Mouse (Mus musculus) intestine, embryonic 15.5 days (tissue): Measurements from ENCODE around the gene Bcam. TPM values are rescaled to one million over a fixed set of nuclear protein-coding genes. Genes with fewer than 3 reads are reported as not detected.
A peak's percentile ranks its signal among the peaks of the same experiment; 100 is the strongest.

Experiments used
- ATAC-seq: fragments of 200-750 bp; cut with Nextera tagmentation; 2 replicates; pipeline ENCODE4 v1.8.0; 2017; ENCODE audit warnings: moderate TSS enrichment, moderate library complexity
- H3K27ac ChIP-seq: fragments of 300-500 bp; sonication (generic); 2 replicates; pipeline ENCODE4 v1.5.1; 2015; ENCODE audit warnings: mild to moderate bottlenecking, inconsistent platforms
- H3K27me3 ChIP-seq: fragments of 300-500 bp; sonication (generic); replicated peaks from 2 replicates; pipeline ENCODE4 v1.6.1; 2015; ENCODE audit warnings: inconsistent platforms
- H3K36me3 ChIP-seq: fragments of 300-500 bp; sonication (generic); 2 replicates; pipeline ENCODE4 v1.6.1; 2015; ENCODE audit warnings: inconsistent platforms
- H3K4me1 ChIP-seq: fragments of 300-500 bp; sonication (generic); replicated peaks from 2 replicates; pipeline ENCODE4 v1.6.1; 2015; ENCODE audit warnings: inconsistent platforms
- H3K4me2 ChIP-seq: fragments of 300-500 bp; sonication (generic); replicated peaks from 2 replicates; pipeline ENCODE4 v1.6.1; 2015; ENCODE audit warnings: mild to moderate bottlenecking, inconsistent platforms
- H3K4me3 ChIP-seq: fragments of 300-500 bp; sonication (generic); replicated peaks from 2 replicates; pipeline ENCODE4 v1.5.1; 2015; ENCODE audit warnings: inconsistent platforms
- H3K9ac ChIP-seq: fragments of 300-500 bp; sonication (generic); 2 replicates; pipeline ENCODE4 v1.6.1; 2015; ENCODE audit warnings: inconsistent platforms
- H3K9me3 ChIP-seq: fragments of 300-500 bp; sonication (generic); 2 replicates; pipeline ENCODE4 v1.6.1; 2016; ENCODE audit warnings: inconsistent platforms
- whole genome bisulfite sequencing: fragments of 180-500 bp; shearing (Covaris S2); methylation state at CpG from one replicate; pipeline ENCODE4 v1.1.7; 2015; 5-methylcytosine and 5-hydroxymethylcytosine counted together
- polyA plus RNA-seq: library from polyadenylated mRNA; unstranded; fragments of >200 nt; fragmentation: Nextera tagmentation; extraction: Ambion mirVana; gene quantifications from 2 replicates; pipeline ENCODE4 v1.2.1, GENCODE M21; 2015

The Bcam gene
- polyA plus RNA-seq, 1 experiment from 2014 or later: 76.9 TPM

DNA sequence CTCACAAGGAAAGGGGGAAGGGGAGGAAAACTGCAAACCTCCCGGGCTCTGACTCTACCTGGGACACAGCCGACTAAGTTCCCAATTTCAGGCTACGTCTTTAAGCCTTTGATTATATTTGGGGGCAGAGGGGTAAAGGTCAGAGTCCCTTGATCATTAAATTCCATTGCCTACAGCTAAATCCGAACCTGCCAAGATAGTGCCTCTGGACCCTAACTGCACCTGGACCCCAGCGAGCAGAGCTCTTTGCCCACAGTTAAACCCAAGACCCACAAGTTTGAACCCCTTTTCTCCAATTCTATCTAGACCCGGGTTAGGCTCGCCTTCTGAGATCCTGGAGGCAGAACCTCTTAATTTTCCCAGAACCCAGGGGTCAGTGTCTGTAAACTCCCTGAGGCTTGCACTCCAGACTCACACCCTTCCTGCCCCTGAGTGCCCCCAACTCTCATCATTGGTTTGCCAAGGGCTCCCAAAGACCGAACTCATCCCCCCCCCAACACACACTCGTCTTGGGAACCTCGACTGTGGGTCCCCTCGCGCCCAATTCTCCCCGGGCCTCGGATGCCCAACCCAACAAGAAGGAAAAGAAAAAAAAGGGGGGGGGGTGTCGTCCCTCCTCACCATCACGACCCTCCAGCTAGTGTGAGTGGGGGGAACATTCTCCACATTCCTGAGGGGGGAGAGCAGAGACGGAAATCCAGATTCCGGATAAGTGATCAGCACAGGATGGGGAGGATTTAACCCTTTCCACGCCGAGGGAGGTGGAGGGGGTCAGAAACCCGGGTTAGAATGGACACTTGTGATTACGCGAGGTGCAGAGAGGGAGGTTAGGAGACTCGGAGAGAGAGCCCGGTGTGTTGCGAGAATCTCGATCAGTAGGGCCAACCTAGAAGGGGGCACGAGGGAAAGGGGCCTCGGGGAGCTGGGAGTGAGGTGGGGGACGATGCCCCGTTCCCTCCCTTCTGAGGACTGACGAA lies 22.3 kb downstream of the Bcam start:
- WGBS: under 1% methylated on average over 32 of the region's 32 CpGs
- ATAC-seq: peak; percentile 0; the same call in 1 of the 2 replicates
- Histone ChIP-seq H3K27me3 (no peaks in the 10 kb centered on the region), H3K27ac (peak overlapping the region; percentile 97), H3K36me3 (no peaks in the 10 kb centered on the region), H3K9ac (peak overlapping the region; percentile 91), H3K9me3 (no peaks in the 10 kb centered on the region), H3K4me3 (peak overlapping the region; percentile 94), H3K4me1 (peaks cover 48% of the 10 kb centered on the region), H3K4me2 (peak overlapping the region; percentile 78)

DNA sequence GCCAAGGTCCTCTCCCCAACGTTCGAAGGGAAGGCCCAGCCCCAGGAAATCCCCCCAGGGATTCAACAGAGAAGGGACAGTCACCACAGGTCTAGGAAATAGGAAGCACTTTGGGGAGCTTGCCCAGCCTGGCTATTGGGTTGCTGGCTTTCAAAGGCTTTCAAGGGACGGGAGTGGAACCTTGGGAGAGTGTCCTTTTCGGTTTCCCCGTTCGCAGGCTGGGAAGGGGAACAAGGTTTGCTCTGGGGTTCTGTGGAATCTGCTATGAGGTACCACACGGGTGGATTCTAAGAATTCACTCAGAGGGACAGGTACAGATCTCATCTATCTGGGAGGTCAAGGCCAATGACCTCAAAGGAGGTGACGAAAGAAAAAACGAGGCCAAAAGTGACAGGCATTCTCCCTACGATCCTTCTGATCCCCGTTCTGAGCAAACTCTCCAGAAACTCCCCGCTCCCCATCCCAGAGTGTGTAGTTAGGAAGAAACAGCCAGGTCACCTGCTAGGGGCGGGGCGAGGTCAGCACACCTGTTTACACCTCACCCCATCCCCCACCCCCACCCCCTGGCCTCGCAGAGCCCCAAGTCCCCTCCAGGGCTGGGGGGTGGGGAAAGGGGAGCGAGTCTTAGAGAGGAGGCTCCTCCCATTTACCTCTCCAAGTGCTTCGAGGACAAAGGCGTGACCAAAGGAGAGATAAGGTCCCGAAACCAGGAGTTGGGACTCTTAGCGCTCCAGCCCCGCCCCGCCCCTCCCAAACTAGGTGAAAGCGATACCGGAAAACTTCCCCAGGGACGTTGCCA lies 23.2 kb downstream of the Bcam start:
- Histone ChIP-seq H3K27ac (peak overlapping the region; percentile 97), H3K9me3 (no peaks in the 10 kb centered on the region), H3K4me3 (peak overlapping the region; percentile 94), H3K36me3 (peaks cover 3% of the 10 kb centered on the region; the same call in 1 of the 2 replicates), H3K27me3 (no peaks in the 10 kb centered on the region), H3K4me1 (peaks cover 48% of the 10 kb centered on the region), H3K4me2 (peak overlapping the region; percentile 78), H3K9ac (peak overlapping the region; percentile 91)
- WGBS: 6% methylated on average over 25 of the region's 25 CpGs
- ATAC-seq: peak; percentile 39

DNA sequence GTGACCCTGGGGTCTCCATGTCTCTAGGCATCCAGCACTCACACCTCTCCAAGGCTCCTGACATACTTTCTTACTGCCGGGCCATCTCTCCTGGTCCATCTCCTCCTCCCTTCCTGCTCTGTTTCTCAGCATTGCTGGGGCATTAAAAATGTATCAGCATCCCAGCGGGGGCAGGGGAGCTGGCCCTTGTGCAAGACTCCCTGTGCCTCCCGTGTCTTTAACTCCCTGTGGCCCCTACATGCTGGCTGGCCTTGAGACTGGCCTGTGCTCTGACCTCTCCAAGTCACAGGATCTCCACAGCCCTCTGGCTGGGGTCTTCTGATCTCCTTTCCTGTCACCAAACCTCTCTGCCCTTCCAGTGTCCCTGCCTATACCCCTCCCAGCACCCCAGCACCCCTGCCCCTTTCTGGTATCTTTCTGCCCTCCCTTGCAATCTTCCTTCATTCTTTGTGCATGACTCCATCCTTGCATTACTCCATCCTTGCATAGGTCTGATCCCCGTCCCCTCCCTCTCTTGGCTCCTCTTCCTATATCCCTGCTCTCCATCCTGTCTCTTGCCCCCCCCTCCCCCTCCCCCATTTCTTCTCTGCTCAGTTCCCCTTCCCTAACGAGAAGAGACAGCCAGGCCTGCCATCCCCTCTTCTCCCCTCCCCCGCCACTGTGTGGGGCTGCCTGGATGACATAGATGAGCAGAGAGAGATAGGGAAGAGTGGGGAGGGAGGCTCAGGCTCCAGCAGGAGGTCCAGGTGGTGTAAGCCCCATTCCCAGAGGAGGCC lies 24.2 kb downstream of the Bcam start:
- peak overlapping the region; percentile 36; the same call in 1 of the 2 replicates for H3K9ac ChIP-seq
- H3K9me3 ChIP-seq: no peaks in the 10 kb centered on the region
- 31% methylated on average over 6 of the region's 6 CpGs for WGBS
- no peak for ATAC-seq
- H3K4me3 ChIP-seq: peak overlapping the region; percentile 94
- H3K36me3 ChIP-seq: peaks cover 3% of the 10 kb centered on the region; the same call in 1 of the 2 replicates
- peaks cover 56% of the 10 kb centered on the region for H3K4me1 ChIP-seq
- peak overlapping the region; percentile 97 for H3K27ac ChIP-seq
- peak overlapping the region; percentile 78 for H3K4me2 ChIP-seq
- H3K27me3 ChIP-seq: no peaks in the 10 kb centered on the region

DNA sequence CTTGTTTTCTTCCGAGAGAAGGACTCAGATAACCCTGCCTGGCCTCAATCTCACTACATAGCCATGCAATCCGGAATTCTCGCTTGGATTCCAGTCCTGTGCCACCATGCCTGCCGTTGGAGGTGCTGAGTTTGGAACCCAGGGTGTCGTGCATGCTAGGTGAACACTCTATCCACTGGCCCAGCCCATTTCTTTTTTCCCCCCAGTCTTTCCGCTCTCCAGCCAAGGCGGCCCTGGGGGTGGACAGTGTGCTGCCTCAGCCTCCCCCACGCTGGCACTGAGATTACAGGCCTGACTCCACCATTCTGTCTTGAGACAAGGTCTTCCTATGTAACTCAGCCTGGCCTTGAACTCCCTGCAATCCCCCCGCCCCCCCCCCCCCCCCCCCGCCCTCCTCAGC lies 24.8 kb downstream of the Bcam start:
- WGBS: 77% methylated on average over 8 of the region's 10 CpGs
- Histone ChIP-seq H3K4me1 (peaks cover 59% of the 10 kb centered on the region), H3K4me3 (no peak overlapping the region), H3K9me3 (no peaks in the 10 kb centered on the region), H3K9ac (no peak overlapping the region), H3K36me3 (peaks cover 7% of the 10 kb centered on the region; the same call in 1 of the 2 replicates), H3K27me3 (no peaks in the 10 kb centered on the region), H3K4me2 (no peak overlapping the region), H3K27ac (peak overlapping the region; percentile 36; the same call in 1 of the 2 replicates)
- ATAC-seq: no peak

DNA sequence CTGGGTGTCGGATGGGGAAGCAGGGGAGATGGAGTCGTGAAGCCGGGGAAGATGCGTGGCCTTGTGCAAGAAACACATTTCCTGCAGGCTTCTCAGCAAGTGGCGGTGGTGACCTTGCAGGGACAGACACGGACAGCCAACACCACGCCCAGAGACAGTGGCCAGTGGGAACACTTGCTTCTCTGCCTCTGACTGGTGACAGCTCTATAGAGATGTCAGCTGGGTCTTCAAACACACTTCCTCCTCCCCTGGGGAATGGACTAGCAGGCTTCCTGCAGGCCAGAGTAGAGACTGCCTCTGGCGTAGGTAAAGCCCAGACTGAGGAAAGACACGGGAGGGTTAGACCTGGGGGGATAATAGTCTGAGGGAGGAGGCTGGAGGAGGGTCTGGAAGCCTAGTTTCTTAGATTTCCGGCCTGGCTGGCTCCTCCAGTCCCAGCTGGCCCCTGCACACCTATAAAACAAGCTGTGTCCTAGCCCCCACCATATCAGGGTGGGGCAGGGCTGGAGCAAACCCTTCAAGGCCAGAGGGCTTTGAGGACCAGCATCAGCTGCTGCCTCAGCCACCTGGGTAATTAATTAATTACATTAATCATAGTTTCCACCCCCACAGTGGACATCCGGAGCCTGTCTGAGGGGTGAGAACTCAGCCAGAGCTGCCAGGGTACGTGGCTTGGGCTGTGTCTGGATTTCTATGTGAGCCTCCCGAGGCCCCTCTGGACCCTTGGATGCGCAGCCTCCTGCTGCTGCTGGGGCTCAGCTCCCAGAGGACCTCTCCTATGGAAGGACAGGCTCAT lies 26.0 kb downstream of the Bcam start:
- H3K4me3 ChIP-seq: no peak overlapping the region
- H3K4me1 ChIP-seq: peaks cover 52% of the 10 kb centered on the region
- peak overlapping the region; percentile 23; the same call in 1 of the 2 replicates for H3K9ac ChIP-seq
- peak overlapping the region; percentile 68 for H3K27ac ChIP-seq
- no peaks in the 10 kb centered on the region for H3K9me3 ChIP-seq
- peaks cover 14% of the 10 kb centered on the region; the same call in 1 of the 2 replicates for H3K36me3 ChIP-seq
- ATAC-seq: no peak
- 53% methylated on average over 14 of the region's 14 CpGs for WGBS
- peak overlapping the region; percentile 39 for H3K4me2 ChIP-seq
- no peaks in the 10 kb centered on the region for H3K27me3 ChIP-seq

- Histone ChIP-seq H3K4me2 (no peak overlapping the region), H3K4me1 (peaks cover 52% of the 10 kb centered on the region), H3K27ac (no peak overlapping the region), H3K9ac (no peak overlapping the region), H3K4me3 (no peak overlapping the region), H3K27me3 (no peaks in the 10 kb centered on the region), H3K36me3 (peaks cover 14% of the 10 kb centered on the region; the same call in 1 of the 2 replicates), H3K9me3 (no peaks in the 10 kb centered on the region)
- no peak for ATAC-seq
- WGBS: 79% methylated on average over 6 of the region's 6 CpGs
These were observed 27.0 kb downstream of the Bcam start for GRCm38 (mm10) chr7:19743791-19744190.

DNA sequence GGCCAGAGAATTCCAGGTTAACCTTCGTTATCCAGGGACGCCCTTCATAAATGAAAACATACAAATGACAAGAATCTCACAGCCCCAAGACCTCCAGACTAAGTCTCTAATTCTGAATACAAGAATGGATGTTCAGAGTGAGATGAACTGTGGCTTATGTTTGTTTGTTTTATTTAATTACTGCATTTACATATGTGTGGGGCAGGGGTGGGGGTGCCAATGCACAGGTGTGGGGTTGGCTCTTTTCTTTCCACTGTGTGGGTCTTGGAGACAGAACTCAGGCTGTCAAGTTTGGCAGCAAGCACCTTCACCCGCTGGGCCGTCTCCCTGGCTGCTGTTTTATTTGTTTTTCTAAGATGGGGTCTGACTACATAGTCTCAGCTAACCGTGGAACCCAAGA lies 28.3 kb downstream of the Bcam start:
- Histone ChIP-seq H3K27me3 (no peaks in the 10 kb centered on the region), H3K9me3 (no peaks in the 10 kb centered on the region), H3K27ac (no peak overlapping the region), H3K4me3 (no peak overlapping the region), H3K9ac (no peak overlapping the region), H3K36me3 (peaks cover 22% of the 10 kb centered on the region), H3K4me2 (no peak overlapping the region), H3K4me1 (peaks cover 45% of the 10 kb centered on the region)
- WGBS: 52% methylated on average over 5 of the region's 5 CpGs
- ATAC-seq: no peak

DNA sequence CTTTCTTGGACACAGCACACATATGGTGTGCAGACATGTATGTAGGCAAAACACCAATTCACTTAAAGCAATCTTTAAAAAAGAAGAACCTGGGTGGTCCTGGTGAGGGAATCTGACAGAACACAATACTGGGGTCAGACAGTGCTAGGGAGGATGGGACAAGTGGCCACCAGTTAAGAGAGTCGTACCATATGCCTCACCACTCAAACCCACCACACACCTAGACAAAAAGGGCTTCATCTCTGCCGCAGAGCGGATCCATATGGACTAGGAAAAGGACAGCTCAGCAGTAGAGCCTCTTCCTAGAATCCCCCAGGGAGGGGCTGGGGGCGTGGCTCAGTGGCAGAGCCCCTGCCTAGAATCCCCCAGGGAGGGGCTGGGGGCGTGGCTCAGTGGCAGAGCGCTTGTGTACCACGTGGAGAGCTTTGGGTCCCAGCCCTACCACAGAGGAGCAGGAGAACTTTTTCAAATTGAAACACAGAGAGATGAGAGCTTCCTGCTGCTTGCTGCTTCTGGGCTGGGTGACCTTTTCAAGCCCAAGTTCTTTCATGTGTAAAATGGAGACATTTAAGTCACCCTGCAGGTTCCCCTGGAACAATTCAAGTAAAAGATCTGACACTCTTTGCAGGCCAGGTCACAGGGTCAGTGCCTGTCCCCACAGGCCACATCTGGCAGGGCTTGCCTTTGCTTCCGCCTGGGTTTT lies 29.3 kb downstream of the Bcam start:
- 0 out of 2 replicates have a peak overlapping the region, but pooled peaks have one; percentile 29 for H3K27ac ChIP-seq
- no peak overlapping the region for H3K4me3 ChIP-seq
- WGBS: 16% methylated on average over 8 of the region's 8 CpGs
- H3K4me2 ChIP-seq: no peak overlapping the region
- peaks cover 35% of the 10 kb centered on the region for H3K4me1 ChIP-seq
- H3K9ac ChIP-seq: no peak overlapping the region
- H3K9me3 ChIP-seq: no peaks in the 10 kb centered on the region
- peaks cover 26% of the 10 kb centered on the region for H3K36me3 ChIP-seq
- ATAC-seq: peak; percentile 24; the same call in 1 of the 2 replicates
- H3K27me3 ChIP-seq: no peaks in the 10 kb centered on the region

GRCm38 (mm10) chr7:19740269-19740668 lies 30.5 kb downstream of the Bcam start:
- Histone ChIP-seq H3K9ac (no peak overlapping the region), H3K36me3 (peaks cover 30% of the 10 kb centered on the region), H3K27me3 (no peaks in the 10 kb centered on the region), H3K4me2 (no peak overlapping the region), H3K27ac (no peak overlapping the region), H3K9me3 (no peaks in the 10 kb centered on the region), H3K4me3 (no peak overlapping the region), H3K4me1 (peaks cover 26% of the 10 kb centered on the region)
- WGBS: 88% methylated on average over 11 of the region's 11 CpGs
- no peak for ATAC-seq

DNA sequence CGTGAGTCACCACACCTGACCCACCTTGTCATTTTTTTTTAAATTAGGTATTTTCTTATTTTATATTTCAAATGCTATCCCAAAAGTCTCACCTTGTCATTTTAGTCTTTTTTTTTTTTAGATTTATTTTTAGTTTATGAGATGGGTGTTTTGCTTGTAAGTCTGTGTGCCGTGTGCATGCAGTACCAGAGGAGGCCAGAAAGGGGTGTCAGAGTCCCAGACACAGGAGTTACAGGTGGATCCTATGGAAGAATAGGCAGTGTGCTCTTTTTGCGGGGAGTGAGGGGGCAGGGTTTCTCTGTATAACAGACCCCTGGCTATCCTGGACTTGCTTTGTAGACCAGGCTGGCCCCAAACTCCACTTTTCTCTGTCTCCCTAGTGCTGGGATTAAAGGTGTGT lies 32.0 kb downstream of the Bcam start:
- Histone ChIP-seq H3K27me3 (no peaks in the 10 kb centered on the region), H3K4me1 (peaks cover 16% of the 10 kb centered on the region), H3K4me2 (no peak overlapping the region), H3K9ac (no peak overlapping the region), H3K9me3 (no peaks in the 10 kb centered on the region), H3K4me3 (no peak overlapping the region), H3K36me3 (peaks cover 34% of the 10 kb centered on the region), H3K27ac (no peak overlapping the region)
- ATAC-seq: no peak
- WGBS: 83% methylated on average over 3 of the region's 3 CpGs
